Mouse (Mus musculus): ENCODE results near the gene C130073F10Rik.
"Not testable (repeated sequence)": the region's sequence is repeated elsewhere in the genome, so short reads cannot be mapped to it uniquely, and the experiment has no call there.

C130073F10Rik gene

DNA sequence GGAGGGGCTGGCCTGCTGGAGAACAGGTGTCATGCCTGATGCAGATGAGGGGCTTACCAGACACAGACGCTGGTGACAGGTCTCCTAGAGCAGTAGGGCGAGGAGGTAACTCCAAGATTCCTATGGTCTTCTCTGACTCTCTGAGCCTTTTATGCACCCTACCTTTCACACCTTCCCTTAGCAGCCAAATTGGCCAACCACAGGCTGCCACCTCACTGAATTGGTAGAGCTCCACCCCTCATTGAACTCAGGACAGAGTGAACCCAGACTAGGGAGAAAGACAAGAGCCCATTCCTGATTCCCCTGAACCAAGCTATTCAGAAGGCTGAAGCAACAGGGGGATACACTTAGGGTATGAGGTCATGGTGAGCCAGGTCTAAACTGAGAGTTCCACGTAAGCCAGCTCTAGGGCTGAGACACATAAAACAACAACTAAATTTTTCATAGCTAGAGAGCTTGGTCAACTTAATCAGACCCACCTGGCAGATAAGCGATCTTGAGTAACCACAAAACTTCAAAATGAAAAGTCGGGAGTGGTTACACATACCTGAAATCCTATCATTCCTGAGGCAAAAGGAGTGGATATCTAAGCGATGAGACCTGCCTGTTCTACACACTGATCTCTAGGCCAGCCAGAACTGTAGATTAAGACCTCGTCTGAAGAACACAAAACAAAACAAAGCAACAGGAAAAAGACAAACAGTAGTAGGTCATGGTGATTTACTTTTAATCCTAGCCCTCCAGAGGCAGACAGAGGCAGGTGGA is at the start of gene C130073F10Rik:
C130073F10Rik (minus strand) TSS at position 134 of the 765 bp plus-strand sequence.
- DNase-seq (ENCODE audit: low read depth, low spot score): no peak

- DNase-seq (ENCODE audit: low read depth, low spot score): not testable (repeated sequence)
Observed at GRCm38 (mm10) chr4:101940107-101940506, 46.5 kb upstream of the C130073F10Rik start, which contains the start of gene Gm12794. Gene Gm12794 (plus strand): TSS chr4:101940407.

DNA sequence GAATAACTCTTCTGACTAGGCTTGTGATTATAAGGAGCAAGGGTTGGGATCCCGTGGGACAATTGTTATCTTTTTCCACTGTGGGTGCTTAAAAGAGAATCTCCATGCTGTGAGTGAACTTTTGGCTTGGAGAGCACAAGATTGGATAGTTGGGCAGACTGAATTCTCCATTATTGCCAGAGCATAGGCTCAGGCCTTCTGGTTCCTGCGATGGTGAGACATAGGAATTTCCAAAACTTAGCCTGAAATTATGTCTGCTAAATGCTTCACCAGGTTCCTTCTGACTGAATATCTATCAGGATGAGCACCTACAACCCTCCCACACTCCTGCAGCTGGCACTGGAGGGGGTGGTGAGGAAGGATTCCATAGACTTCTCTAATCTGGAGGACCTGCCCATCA is 15.2 kb upstream of the C130073F10Rik start, which contains the start of gene Gm12800:
Gm12800 (plus strand) TSS at position 301 of the 400 bp plus-strand sequence.
- not testable (repeated sequence) for DNase-seq (ENCODE audit: low read depth, low spot score)

- DNase-seq (ENCODE audit: low read depth, low spot score): no peak
Observed at GRCm38 (mm10) chr4:101889377-101889776, 4.2 kb downstream of the C130073F10Rik start.

- DNase-seq (ENCODE audit: low read depth, low spot score): no peak
Observed at GRCm38 (mm10) chr4:101883641-101884040, 9.9 kb downstream of the C130073F10Rik start.

- DNase-seq (ENCODE audit: low read depth, low spot score): not testable (repeated sequence)
Observed at GRCm38 (mm10) chr4:101875687-101876086, 17.9 kb downstream of the C130073F10Rik start.

DNA sequence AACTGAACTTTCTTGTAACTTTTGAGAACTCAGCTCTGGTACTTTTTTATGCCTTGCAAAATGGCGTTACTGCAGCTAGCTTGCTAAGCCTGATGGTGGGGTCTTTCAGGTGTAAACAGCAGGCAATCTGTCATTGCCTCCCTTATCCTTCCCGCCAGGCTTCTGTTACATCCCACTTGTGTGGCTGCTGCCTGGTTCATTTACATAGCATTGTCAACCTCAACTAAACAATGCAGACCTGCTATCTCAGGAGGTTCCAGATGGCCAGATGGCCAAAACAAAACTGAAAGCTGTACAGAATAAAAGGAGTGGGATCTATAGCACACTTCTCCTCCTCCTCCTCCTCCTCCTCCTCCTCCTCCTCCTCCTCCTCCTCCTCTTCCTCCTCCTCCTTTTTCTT is 21.6 kb downstream of the C130073F10Rik start:
- not testable (repeated sequence) for DNase-seq (ENCODE audit: low read depth, low spot score)

GRCm38 (mm10) chr4:101862289-101862688 is 31.3 kb downstream of the C130073F10Rik start:
- no peak for DNase-seq (ENCODE audit: low read depth, low spot score)

DNA sequence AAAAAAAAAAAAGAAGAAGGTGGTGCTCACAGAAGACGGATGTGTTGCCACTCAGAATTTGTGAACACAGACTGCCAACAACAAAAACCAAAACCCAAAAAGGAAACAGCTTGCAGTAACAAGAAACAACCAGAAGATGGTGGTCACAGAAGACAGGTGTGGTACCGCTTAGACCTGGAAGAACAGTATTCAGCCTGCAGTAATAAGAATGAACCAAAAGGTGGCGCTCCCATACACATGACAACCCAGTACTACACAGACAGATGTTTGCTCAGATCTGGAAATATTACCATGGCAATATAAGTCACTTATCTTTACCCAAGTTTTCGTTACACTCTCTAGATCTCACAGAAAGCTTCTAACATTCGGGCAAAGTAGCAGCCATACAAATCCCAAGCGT is 32.7 kb downstream of the C130073F10Rik start:
- peak; percentile 3 for DNase-seq (ENCODE audit: low read depth, low spot score)

DNA sequence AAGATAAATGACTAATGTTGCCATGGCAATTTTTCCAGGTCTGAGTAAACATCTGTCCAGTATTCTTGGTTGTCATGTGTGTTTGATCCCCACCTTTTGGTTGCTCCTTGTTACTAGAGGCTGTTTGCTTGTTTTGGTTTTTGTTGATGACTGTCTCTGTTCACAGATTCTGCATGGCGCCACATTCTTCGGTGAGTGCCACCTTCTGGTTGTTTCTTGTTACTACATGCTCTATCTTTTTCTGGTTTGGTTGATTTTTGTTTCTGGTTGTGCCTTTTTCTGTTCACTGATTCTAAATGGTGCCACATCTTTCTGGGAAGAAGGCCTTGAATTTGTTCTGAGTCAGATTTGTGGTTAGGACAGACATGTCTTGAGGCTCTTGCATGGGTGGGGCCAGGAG is 42.7 kb downstream of the C130073F10Rik start:
- DNase-seq (ENCODE audit: low read depth, low spot score): no peak

DNA sequence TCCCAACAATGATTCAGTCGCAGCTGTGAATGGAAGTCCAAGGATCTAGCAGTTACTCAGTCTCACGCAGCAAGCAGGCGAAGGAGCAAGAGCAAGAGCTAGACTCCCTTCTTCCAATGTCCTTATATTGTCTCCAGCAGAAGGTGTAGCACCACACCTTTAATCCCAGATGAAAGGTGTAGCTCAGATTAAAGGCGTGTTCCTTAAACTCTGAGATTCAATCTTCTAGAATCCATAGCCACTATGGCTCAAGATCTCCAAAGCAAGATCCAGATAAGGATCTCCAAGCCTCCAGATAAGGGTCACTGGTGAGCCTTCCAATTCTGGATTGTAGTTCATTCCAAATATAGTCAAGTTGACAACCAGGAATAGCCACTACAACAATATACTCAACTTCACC is 49.7 kb downstream of the C130073F10Rik start, which contains the start of gene B020004J07Rik:
B020004J07Rik (minus strand) TSS at position 101 of the 400 bp plus-strand sequence.
- DNase-seq (ENCODE audit: low read depth, low spot score): not testable (repeated sequence)

All from retina, postnatal 7 days (tissue).